Mouse (Mus musculus) liver, postnatal 0 days (tissue): Measurements from ENCODE around the gene G3bp2. TPM values are rescaled to one million over a fixed set of nuclear protein-coding genes. Genes with fewer than 3 reads are reported as not detected.
"Not testable (repeated sequence)": the region's sequence is repeated elsewhere in the genome, so short reads cannot be mapped to it uniquely, and the experiment has no call there.

Experiments
- ATAC-seq: fragments of 200-750 bp; cut with Nextera tagmentation; 2 replicates; pipeline ENCODE4 v1.8.0; 2017; ENCODE audit warnings: mild to moderate bottlenecking, moderate library complexity
- DNase-seq: peaks from one replicate; pipeline ENCODE4 v3.0.0-alpha.2; 2016
- H3K27ac ChIP-seq: fragments of 300-500 bp; sonication (generic); 2 replicates; pipeline ENCODE4 v1.5.1; 2014; ENCODE audit warnings: antibody characterized with exemption, moderate library complexity, mild to moderate bottlenecking, low read depth
- H3K27me3 ChIP-seq: fragments of 300-500 bp; sonication (generic); 2 replicates; pipeline ENCODE4 v1.6.1; 2014; ENCODE audit warnings: low read length, control low read depth, mixed read lengths; ENCODE audit not compliant: insufficient read depth
- H3K36me3 ChIP-seq: fragments of 300-500 bp; sonication (generic); replicated peaks from 2 replicates; pipeline ENCODE4 v1.6.1; 2014; ENCODE audit warnings: mild to moderate bottlenecking, control low read depth, low read length, moderate library complexity, mixed read lengths; ENCODE audit not compliant: insufficient read depth
- H3K4me1 ChIP-seq: fragments of 300-500 bp; sonication (generic); 2 replicates; pipeline ENCODE4 v1.6.1; 2014; ENCODE audit warnings: antibody characterized with exemption, mild to moderate bottlenecking, control low read depth; ENCODE audit not compliant: insufficient read depth
- H3K4me2 ChIP-seq: fragments of 300-500 bp; sonication (generic); 2 replicates; pipeline ENCODE4 v1.6.1; 2014; ENCODE audit warnings: low read depth, mild to moderate bottlenecking, low read length, moderate library complexity, mixed read lengths
- H3K4me3 ChIP-seq: fragments of 300-500 bp; sonication (generic); 2 replicates; pipeline ENCODE4 v1.5.1; 2014; ENCODE audit warnings: low read depth, low read length
- H3K9ac ChIP-seq: fragments of 300-500 bp; sonication (generic); replicated peaks from 2 replicates; pipeline ENCODE4 v1.6.1; 2014; ENCODE audit warnings: mild to moderate bottlenecking, moderate library complexity
- H3K9me3 ChIP-seq: fragments of 300-500 bp; sonication (generic); 2 replicates; pipeline ENCODE4 v1.6.1; 2016; ENCODE audit warnings: mild to moderate bottlenecking, control low read depth, low read length, mixed read lengths
- CTCF ChIP-seq: sonication (generic); IDR thresholded peaks from 2 replicates; pipeline ENCODE4 v1.5.1; 2016; ENCODE audit warnings: antibody characterized with exemption, low read depth
- EP300 ChIP-seq: IDR thresholded peaks from 2 replicates; pipeline ENCODE4 v1.6.1; 2016; ENCODE audit warnings: antibody characterized with exemption, low read depth, mild to moderate bottlenecking
- WGBS: fragments of 180-500 bp; shearing (Covaris S2); extraction: QIAGEN DNeasy Blood & Tissue Kit; methylation state at CpG from one replicate; pipeline ENCODE4 v1.1.7; 2014; ENCODE audit not compliant: insufficient replicate concordance; 5-methylcytosine and 5-hydroxymethylcytosine counted together
- polyA plus RNA-seq: library from polyadenylated mRNA; unstranded; fragments of >200 nt; fragmentation: Nextera tagmentation; extraction: Ambion mirVana; gene quantifications from 2 replicates; pipeline ENCODE4 v1.2.1, GENCODE M21; 2015

The G3bp2 gene
- 46.7 and 50.1 TPM in 2 replicates for polyA plus RNA-seq

DNA sequence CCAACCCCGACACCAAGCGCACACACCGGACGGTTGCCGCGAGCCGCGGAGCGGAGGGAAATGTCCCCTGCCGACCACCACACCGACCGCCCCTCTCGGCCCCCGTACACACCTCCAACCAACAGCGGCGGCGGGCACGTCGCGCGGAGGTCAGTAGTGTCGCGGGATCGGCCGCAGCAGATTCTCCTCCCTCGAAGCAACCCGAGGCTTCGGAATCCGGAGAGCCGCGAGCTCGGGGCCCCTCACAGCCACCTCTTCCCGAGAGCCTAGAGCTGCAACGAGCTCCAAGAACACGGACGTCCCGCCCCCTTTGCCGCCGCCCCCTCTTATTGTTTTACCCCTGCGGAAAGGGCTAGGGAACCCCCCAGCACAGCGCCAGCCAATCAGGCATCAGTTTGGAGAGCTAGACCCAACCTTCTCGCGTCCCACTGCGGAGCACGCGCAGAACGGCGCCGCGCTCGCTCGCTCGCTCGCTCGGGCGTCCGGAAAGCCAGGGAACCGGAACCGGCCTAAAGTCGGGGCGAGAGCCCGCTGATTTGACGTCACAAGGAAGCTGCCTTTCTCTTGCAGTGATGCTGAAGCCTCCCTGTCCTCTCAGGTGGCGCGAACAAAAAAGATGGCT, at the start of gene G3bp2:
Gene G3bp2 (minus strand): TSS at position 303 of the 622 bp plus-strand sequence.
- Histone ChIP-seq H3K9me3 (peaks cover 2% of the 10 kb centered on the region; the same call in 1 of the 2 replicates), H3K4me1 (peaks cover 28% of the 10 kb centered on the region), H3K27me3 (no peaks in the 10 kb centered on the region), H3K4me2 (peak within 1 kb of the TSS; percentile 95), H3K36me3 (no peaks in the 10 kb centered on the region), H3K4me3 (peak within 1 kb of the TSS; percentile 96), H3K27ac (peak within 1 kb of the TSS; percentile 96), H3K9ac (peak within 1 kb of the TSS; percentile 93)
- peak; percentile 97 for DNase-seq
- TF ChIP-seq CTCF (no peak), EP300 (no peak; the same call in 1 of the 2 replicates)
- WGBS, result under 1% methylated on average over 56 of the region's 65 CpGs
- peak; percentile 96 for ATAC-seq

DNA sequence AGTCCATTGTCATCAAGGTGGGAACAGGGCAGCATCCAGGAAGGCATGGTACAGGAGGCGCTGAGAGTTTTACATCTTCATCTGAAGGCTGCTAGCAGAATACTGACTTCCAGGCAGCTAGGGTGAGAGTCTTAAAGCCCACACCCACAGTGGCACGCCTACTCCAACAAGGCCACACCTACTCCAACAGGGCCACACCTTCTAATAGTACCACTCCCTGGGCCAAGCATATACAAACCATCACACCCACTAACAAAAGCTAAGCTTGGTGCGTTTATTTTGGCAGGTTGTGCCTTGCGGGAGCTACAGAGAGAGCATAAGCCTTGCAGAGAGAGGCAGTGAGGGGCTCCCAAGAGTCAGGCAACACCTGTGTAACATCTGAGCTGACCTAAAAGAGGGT, 49.5 kb upstream of the G3bp2 start:
- H3K27me3 ChIP-seq, H3K4me2 ChIP-seq, H3K27ac ChIP-seq, H3K36me3 ChIP-seq, ATAC-seq, H3K9me3 ChIP-seq, H3K9ac ChIP-seq, DNase-seq: not testable (repeated sequence)
- Histone ChIP-seq H3K4me1 (peaks cover 25% of the 10 kb centered on the region), H3K4me3 (peak overlapping the region; percentile 8; the same call in 1 of the 2 replicates)
- WGBS, result 71% methylated on average over 4 of the region's 4 CpGs

DNA sequence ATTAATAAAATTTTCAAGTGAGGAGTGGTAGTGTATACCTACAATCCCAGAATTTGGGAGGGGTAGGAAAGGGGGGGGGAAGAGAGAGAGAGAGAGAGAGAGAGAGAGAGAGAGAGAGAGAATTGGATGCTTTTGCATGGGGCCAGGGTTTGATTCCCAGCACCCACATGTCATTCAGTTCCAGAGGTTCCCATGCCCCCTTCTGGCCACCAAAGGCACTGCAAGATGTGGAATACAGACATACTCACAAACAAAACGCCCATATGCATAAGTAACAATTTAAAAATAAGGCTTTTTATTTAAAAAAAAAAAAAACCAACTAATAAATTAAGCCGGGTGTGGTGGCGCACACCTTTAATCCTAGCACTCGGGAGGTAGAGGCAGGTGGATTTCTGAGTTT, 48.6 kb upstream of the G3bp2 start:
- TF ChIP-seq EP300, result no peak
- peak; percentile 38; the same call in 1 of the 2 replicates for TF ChIP-seq CTCF
- ATAC-seq (no peak), DNase-seq (no peak)
- peak overlapping the region; percentile 8 for H3K4me3 ChIP-seq
- H3K4me1 ChIP-seq, result peaks cover 26% of the 10 kb centered on the region
- no peak overlapping the region for H3K4me2 ChIP-seq
- WGBS, result 92% methylated on average over 4 of the region's 4 CpGs
- peaks cover 2% of the 10 kb centered on the region; the same call in 1 of the 2 replicates for H3K9me3 ChIP-seq
- no peak overlapping the region for H3K27ac ChIP-seq
- H3K36me3 ChIP-seq, result peaks cover 4% of the 10 kb centered on the region; the same call in 1 of the 2 replicates
- H3K27me3 ChIP-seq, result no peaks in the 10 kb centered on the region
- no peak overlapping the region for H3K9ac ChIP-seq

GRCm38 (mm10) chr5:92130040-92130682, 46.6 kb upstream of the G3bp2 start:
- DNase-seq, result no peak
- H3K9ac ChIP-seq, result no peak overlapping the region
- ATAC-seq, result no peak
- H3K27ac ChIP-seq, result no peak overlapping the region
- H3K27me3 ChIP-seq, result no peaks in the 10 kb centered on the region
- H3K4me3 ChIP-seq, result no peak overlapping the region
- H3K36me3 ChIP-seq, result peaks cover 4% of the 10 kb centered on the region; the same call in 1 of the 2 replicates
- H3K4me2 ChIP-seq, result no peak overlapping the region
- WGBS, result 83% methylated on average over 6 of the region's 6 CpGs
- H3K9me3 ChIP-seq, result peaks cover 2% of the 10 kb centered on the region; the same call in 1 of the 2 replicates
- peaks cover 21% of the 10 kb centered on the region for H3K4me1 ChIP-seq
- TF ChIP-seq EP300 (no peak), CTCF (peak; percentile 28; the same call in 1 of the 2 replicates)

GRCm38 (mm10) chr5:92129321-92129768, 45.8 kb upstream of the G3bp2 start:
- Histone ChIP-seq H3K4me2 (peak overlapping the region; percentile 66), H3K9ac (no peak overlapping the region), H3K9me3 (peaks cover 2% of the 10 kb centered on the region; the same call in 1 of the 2 replicates), H3K4me1 (peaks cover 21% of the 10 kb centered on the region), H3K4me3 (peak overlapping the region; percentile 51; the same call in 1 of the 2 replicates), H3K27me3 (no peaks in the 10 kb centered on the region), H3K27ac (peak overlapping the region; percentile 81), H3K36me3 (peaks cover 4% of the 10 kb centered on the region; the same call in 1 of the 2 replicates)
- TF ChIP-seq CTCF (no peak), EP300 (no peak)
- no peak for ATAC-seq
- no peak for DNase-seq
- 93% methylated on average over 1 of the region's 1 CpGs for WGBS

GRCm38 (mm10) chr5:92128570-92128969, 45.1 kb upstream of the G3bp2 start:
- H3K9ac ChIP-seq, result peak overlapping the region; percentile 63; the same call in 1 of the 2 replicates
- peaks cover 4% of the 10 kb centered on the region; the same call in 1 of the 2 replicates for H3K36me3 ChIP-seq
- 25% methylated on average over 8 of the region's 8 CpGs for WGBS
- DNase-seq (peak; percentile 90), ATAC-seq (peak; percentile 94)
- H3K4me1 ChIP-seq, result peaks cover 20% of the 10 kb centered on the region
- H3K27ac ChIP-seq, result peak overlapping the region; percentile 81
- peak overlapping the region; percentile 66 for H3K4me2 ChIP-seq
- TF ChIP-seq EP300 (no peak), CTCF (no peak)
- peaks cover 2% of the 10 kb centered on the region; the same call in 1 of the 2 replicates for H3K9me3 ChIP-seq
- peak overlapping the region; percentile 51 for H3K4me3 ChIP-seq
- no peaks in the 10 kb centered on the region for H3K27me3 ChIP-seq
